Mouse (Mus musculus): ENCODE measurements around the gene Pard3. TPM values are rescaled to one million over a fixed set of nuclear protein-coding genes. Genes with fewer than 3 reads are reported as not detected.
A peak's percentile ranks its signal among the peaks of the same experiment; 100 is the strongest.

Pard3 gene
- polyA plus RNA-seq, 1 experiment = 35.1 TPM

- TF ChIP-seq CTCF (IDR thresholded peaks at IDR 0.05; ENCODE audit: borderline replicate concordance, extremely low read depth, insufficient read depth, insufficient read length) (no peak), POLR2A (IDR thresholded peaks at IDR 0.05; ENCODE audit: borderline replicate concordance, extremely low read depth, insufficient read depth, insufficient read length, poor library complexity, severe bottlenecking) (no peak)
- DNase-seq (ENCODE audit: low read depth) = no peak
Observed at GRCm38 (mm10) chr8:127183533-127183932, 119.8 kb downstream of the Pard3 start.

GRCm38 (mm10) chr8:127184025-127184424, 120.3 kb downstream of the Pard3 start:
- TF ChIP-seq POLR2A (IDR thresholded peaks at IDR 0.05; ENCODE audit: borderline replicate concordance, extremely low read depth, insufficient read depth, insufficient read length, poor library complexity, severe bottlenecking) (no peak), CTCF (IDR thresholded peaks at IDR 0.05; ENCODE audit: borderline replicate concordance, extremely low read depth, insufficient read depth, insufficient read length) (no peak)
- DNase-seq (ENCODE audit: low read depth) = peak; percentile 54

- TF ChIP-seq CTCF (IDR thresholded peaks at IDR 0.05; ENCODE audit: borderline replicate concordance, extremely low read depth, insufficient read depth, insufficient read length) (no peak), POLR2A (IDR thresholded peaks at IDR 0.05; ENCODE audit: borderline replicate concordance, extremely low read depth, insufficient read depth, insufficient read length, poor library complexity, severe bottlenecking) (no peak)
- no peak for DNase-seq (ENCODE audit: low read depth)
Observed at GRCm38 (mm10) chr8:127185897-127186296, 122.2 kb downstream of the Pard3 start.

- no peak for DNase-seq (ENCODE audit: low read depth)
Observed at GRCm38 (mm10) chr8:127188671-127189070, 125.0 kb downstream of the Pard3 start.

GRCm38 (mm10) chr8:127190350-127190749, 126.7 kb downstream of the Pard3 start:
- TF ChIP-seq CTCF (IDR thresholded peaks at IDR 0.05; ENCODE audit: borderline replicate concordance, extremely low read depth, insufficient read depth, insufficient read length) (peak; percentile 74), POLR2A (IDR thresholded peaks at IDR 0.05; ENCODE audit: borderline replicate concordance, extremely low read depth, insufficient read depth, insufficient read length, poor library complexity, severe bottlenecking) (no peak)
- DNase-seq (ENCODE audit: low read depth) = peak; percentile 92

More at GRCm38 (mm10) chr8:127188671-127189070, 125.0 kb downstream of the Pard3 start:
- TF ChIP-seq CTCF (IDR thresholded peaks at IDR 0.05; ENCODE audit: borderline replicate concordance, extremely low read depth, insufficient read depth, insufficient read length) (no peak), POLR2A (IDR thresholded peaks at IDR 0.05; ENCODE audit: borderline replicate concordance, extremely low read depth, insufficient read depth, insufficient read length, poor library complexity, severe bottlenecking) (no peak)

- DNase-seq (ENCODE audit: low read depth) = peak; percentile 91
- TF ChIP-seq POLR2A (IDR thresholded peaks at IDR 0.05; ENCODE audit: borderline replicate concordance, extremely low read depth, insufficient read depth, insufficient read length, poor library complexity, severe bottlenecking) = no peak
- TF ChIP-seq CTCF (IDR thresholded peaks at IDR 0.05; ENCODE audit: borderline replicate concordance, extremely low read depth, insufficient read depth, insufficient read length) = peak; percentile 83; the same call in 1 of the 2 replicates
Observed at GRCm38 (mm10) chr8:127191387-127191786, 127.7 kb downstream of the Pard3 start.

GRCm38 (mm10) chr8:127191824-127192223, 128.1 kb downstream of the Pard3 start:
- peak; percentile 31 for DNase-seq (ENCODE audit: low read depth)
- TF ChIP-seq CTCF (IDR thresholded peaks at IDR 0.05; ENCODE audit: borderline replicate concordance, extremely low read depth, insufficient read depth, insufficient read length) (no peak), POLR2A (IDR thresholded peaks at IDR 0.05; ENCODE audit: borderline replicate concordance, extremely low read depth, insufficient read depth, insufficient read length, poor library complexity, severe bottlenecking) (no peak)

- peak; percentile 63 for DNase-seq (ENCODE audit: low read depth)
Observed at GRCm38 (mm10) chr8:127192331-127192730, 128.6 kb downstream of the Pard3 start.

GRCm38 (mm10) chr8:127193375-127193774, 129.7 kb downstream of the Pard3 start:
- TF ChIP-seq CTCF (IDR thresholded peaks at IDR 0.05; ENCODE audit: borderline replicate concordance, extremely low read depth, insufficient read depth, insufficient read length) (no peak), POLR2A (IDR thresholded peaks at IDR 0.05; ENCODE audit: borderline replicate concordance, extremely low read depth, insufficient read depth, insufficient read length, poor library complexity, severe bottlenecking) (no peak)

More at GRCm38 (mm10) chr8:127192331-127192730, 128.6 kb downstream of the Pard3 start:
- TF ChIP-seq POLR2A (IDR thresholded peaks at IDR 0.05; ENCODE audit: borderline replicate concordance, extremely low read depth, insufficient read depth, insufficient read length, poor library complexity, severe bottlenecking) = no peak

GRCm38 (mm10) chr8:127194786-127195407, 131.2 kb downstream of the Pard3 start:
- TF ChIP-seq POLR2A (IDR thresholded peaks at IDR 0.05; ENCODE audit: borderline replicate concordance, extremely low read depth, insufficient read depth, insufficient read length, poor library complexity, severe bottlenecking) (no peak), CTCF (IDR thresholded peaks at IDR 0.05; ENCODE audit: borderline replicate concordance, extremely low read depth, insufficient read depth, insufficient read length) (no peak)
- peak; percentile 65 for DNase-seq (ENCODE audit: low read depth)

More at GRCm38 (mm10) chr8:127193375-127193774, 129.7 kb downstream of the Pard3 start:
- peak; percentile 52 for DNase-seq (ENCODE audit: low read depth)

- no peak for DNase-seq (ENCODE audit: low read depth)
- TF ChIP-seq POLR2A (IDR thresholded peaks at IDR 0.05; ENCODE audit: borderline replicate concordance, extremely low read depth, insufficient read depth, insufficient read length, poor library complexity, severe bottlenecking) (no peak), CTCF (IDR thresholded peaks at IDR 0.05; ENCODE audit: borderline replicate concordance, extremely low read depth, insufficient read depth, insufficient read length) (no peak)
Observed at GRCm38 (mm10) chr8:127196505-127197265, 133.0 kb downstream of the Pard3 start.
